Mouse (Mus musculus) subcutaneous adipose tissue, adult 2 months (tissue): ENCODE results near the gene Hist1h2bb. TPM values are rescaled to one million over a fixed set of nuclear protein-coding genes. Genes with fewer than 3 reads are reported as not detected.

Experiments
- polyA plus RNA-seq: library from polyadenylated mRNA; depleted of rRNA; stranded (reverse); fragments of >200 nt; gene quantifications from 2 replicates; pipeline ENCODE4 v1.2.3, GENCODE M21; 2012; ENCODE audit warnings: low replicate concordance; rRNA removed

Gene Hist1h2bb
- polyA plus RNA-seq, result 7.3 and 9.2 TPM in 2 replicates

GRCm38 (mm10) chr13:23746201-23747080, at the start of gene Hist1h2bb:
TSS of gene Hist1h2bb (plus strand) at chr13:23746734.

GRCm38 (mm10) chr13:23698300-23698693, 48.2 kb upstream of the Hist1h2bb start, which contains the start of gene Hist1h4c:
TSS of gene Hist1h4c (minus strand) at chr13:23698454.

DNA sequence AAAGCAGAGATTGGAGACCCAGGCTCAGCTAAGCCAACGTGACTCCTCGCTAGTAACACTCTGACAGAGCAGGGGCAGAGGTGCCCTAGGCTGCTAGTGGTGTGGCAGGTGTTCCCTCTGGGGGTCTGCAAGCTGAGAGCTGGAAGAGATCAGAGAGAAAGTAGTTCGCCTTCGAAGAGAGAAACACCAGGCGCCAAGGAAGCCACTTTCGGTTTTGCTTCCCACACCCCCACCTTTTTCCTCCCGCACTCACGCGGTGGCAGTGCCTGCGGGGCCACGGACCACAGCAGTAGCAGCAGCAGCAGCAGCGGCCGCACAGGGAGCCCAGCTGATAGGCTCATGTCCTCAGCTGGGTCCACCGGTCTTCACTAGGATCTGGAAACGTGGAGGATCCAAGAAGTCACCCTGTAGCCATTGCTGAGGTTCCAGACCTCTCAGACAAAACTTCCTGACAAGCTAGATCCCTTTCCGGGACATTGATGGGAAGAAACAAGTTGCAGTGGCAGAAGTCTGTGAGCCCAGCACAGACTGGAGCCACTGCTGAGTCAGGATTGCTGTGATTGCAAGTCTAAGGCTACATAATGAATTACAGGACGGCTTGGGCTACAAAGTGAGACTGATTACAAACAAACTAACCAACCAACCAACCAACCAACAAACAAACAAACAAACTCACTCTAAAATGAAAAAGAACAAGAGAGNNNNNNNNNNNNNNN, 36.0 kb upstream of the Hist1h2bb start, which contains the start of gene Hfe:
Gene Hfe, minus strand, starts transcription at position 481 of the 716 bp plus-strand sequence.

GRCm38 (mm10) chr13:23738677-23739068, 7.9 kb upstream of the Hist1h2bb start, which contains the start of gene Hist1h1c:
TSS of gene Hist1h1c (plus strand) at chr13:23738808.

GRCm38 (mm10) chr13:23745381-23746161, 963 bp upstream of the Hist1h2bb start, which contains the start of gene Hist1h3c:
TSS of gene Hist1h3c (minus strand) at chr13:23745602.

GRCm38 (mm10) chr13:23750839-23751477, 4.4 kb downstream of the Hist1h2bb start, which contains the start of gene Hist1h2ab:
TSS of gene Hist1h2ab (plus strand) at chr13:23751126.

GRCm38 (mm10) chr13:23752067-23752741, 5.7 kb downstream of the Hist1h2bb start, which contains the start of gene Hist1h3b:
TSS of gene Hist1h3b (plus strand) at chr13:23752267.

GRCm38 (mm10) chr13:23756790-23757189, 10.3 kb downstream of the Hist1h2bb start, which contains the start of gene Hist1h4b:
TSS of gene Hist1h4b (plus strand) at chr13:23757013.

DNA sequence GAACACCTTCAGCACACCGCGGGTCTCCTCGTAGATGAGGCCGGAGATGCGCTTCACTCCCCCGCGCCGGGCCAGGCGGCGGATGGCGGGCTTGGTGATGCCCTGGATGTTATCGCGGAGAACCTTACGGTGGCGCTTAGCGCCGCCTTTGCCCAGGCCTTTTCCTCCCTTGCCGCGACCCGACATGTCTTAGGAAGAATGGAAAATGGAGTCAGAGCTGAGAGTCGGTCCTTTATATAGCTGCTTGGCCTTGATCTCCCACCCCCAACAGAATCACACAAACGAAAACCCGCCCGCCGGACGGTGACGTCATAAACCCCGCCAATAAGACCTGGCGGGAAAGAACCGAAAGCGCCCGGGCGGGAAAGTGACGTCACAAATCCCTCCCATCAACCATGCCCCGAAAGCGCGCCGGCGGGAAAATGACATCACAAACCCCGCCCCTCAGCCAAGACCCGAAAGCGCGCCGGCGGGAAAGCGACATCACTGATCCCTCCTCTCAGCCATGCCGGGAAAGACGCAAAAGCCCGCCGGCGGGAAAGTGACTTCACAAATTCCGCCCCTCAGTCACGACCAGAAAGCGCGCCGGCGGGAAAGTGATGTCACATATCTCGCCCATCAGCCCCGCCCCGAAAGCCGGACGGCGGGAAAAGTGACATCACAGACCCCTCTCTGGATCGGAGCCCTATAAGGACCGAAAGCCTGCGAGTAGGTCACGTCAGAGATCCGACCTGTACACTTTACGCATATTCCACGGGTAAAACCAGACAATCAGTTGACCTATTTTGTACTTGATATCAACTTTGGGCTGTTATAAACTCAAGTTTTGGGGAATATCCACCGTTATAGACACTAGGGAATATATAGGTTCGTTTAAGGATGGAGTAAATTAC, 14.7 kb downstream of the Hist1h2bb start, which contains the start of gene Hist1h4a:
Gene Hist1h4a, minus strand, starts transcription at position 259 of the 893 bp plus-strand sequence.

GRCm38 (mm10) chr13:23761871-23762821, 15.6 kb downstream of the Hist1h2bb start, which contains the start of gene Hist1h3a:
TSS of gene Hist1h3a (minus strand) at chr13:23762386.

DNA sequence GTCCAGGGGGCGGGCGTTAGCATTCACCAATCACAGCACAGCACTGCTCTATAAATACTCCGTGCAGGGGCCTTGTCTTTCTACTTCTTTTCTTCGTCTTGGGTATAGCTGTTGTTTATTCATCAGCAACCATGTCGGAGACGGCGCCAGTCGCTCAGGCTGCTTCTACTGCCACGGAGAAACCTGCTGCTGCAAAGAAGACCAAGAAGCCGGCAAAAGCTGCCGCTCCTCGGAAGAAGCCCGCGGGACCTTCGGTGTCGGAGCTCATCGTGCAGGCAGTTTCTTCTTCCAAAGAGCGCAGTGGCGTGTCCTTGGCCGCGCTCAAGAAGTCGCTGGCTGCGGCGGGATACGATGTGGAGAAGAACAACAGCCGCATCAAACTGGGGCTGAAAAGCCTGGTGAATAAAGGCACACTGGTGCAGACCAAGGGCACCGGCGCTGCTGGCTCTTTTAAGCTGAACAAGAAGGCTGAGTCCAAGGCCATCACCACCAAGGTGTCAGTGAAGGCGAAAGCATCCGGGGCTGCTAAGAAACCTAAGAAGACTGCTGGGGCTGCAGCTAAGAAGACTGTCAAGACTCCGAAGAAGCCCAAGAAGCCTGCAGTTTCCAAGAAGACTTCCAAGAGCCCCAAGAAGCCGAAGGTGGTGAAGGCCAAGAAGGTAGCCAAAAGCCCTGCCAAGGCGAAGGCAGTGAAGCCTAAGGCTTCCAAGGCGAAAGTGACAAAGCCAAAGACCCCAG, 17.2 kb downstream of the Hist1h2bb start, which contains the start of gene Hist1h1a:
Gene Hist1h1a, plus strand, starts transcription at position 81 of the 738 bp plus-strand sequence.

GRCm38 (mm10) chr13:23769613-23770012, 23.1 kb downstream of the Hist1h2bb start, which contains the start of gene Trim38:
TSS of gene Trim38 (plus strand) at chr13:23769913.

Other genes starting within 250 kb of the Hist1h2bb start
- 57.5 and 141 TPM in 2 replicates for gene Hist1h4h, start 215.7 kb upstream of the Hist1h2bb start, polyA plus RNA-seq
- 3.5 and 114 TPM in 2 replicates for gene Hist1h2af, start 212.8 kb upstream of the Hist1h2bb start, polyA plus RNA-seq
- gene Hist1h3g, start 211.3 kb upstream of the Hist1h2bb start, polyA plus RNA-seq, result 1.4 and 14.2 TPM in 2 replicates
- 0.62 and 1.6 TPM in 2 replicates for gene Hist1h2bh, start 203.3 kb upstream of the Hist1h2bb start, polyA plus RNA-seq
- gene Hist1h3f, start 202.7 kb upstream of the Hist1h2bb start, polyA plus RNA-seq, result 2.2 and 3.5 TPM in 2 replicates
- 1.6 and 10.0 TPM in 2 replicates for gene Hist1h4f, start 195.1 kb upstream of the Hist1h2bb start, polyA plus RNA-seq
- gene Hist1h1d, start 193.5 kb upstream of the Hist1h2bb start, polyA plus RNA-seq, result 0.19 and 0.29 TPM in 2 replicates
- gene Hist1h3e, start 184.4 kb upstream of the Hist1h2bb start, polyA plus RNA-seq, result 4.3 and 14.6 TPM in 2 replicates
- gene Hist1h2ae, start 175.5 kb upstream of the Hist1h2bb start, polyA plus RNA-seq, result 0.97 and 6.5 TPM in 2 replicates
- 13.0 and 39.0 TPM in 2 replicates for gene Hist1h2bg, start 175.3 kb upstream of the Hist1h2bb start, polyA plus RNA-seq
- 7.1 TPM in 1 of 2 replicates, not detected in the other for gene Hist1h2bf, start 172.5 kb upstream of the Hist1h2bb start, polyA plus RNA-seq
- 1.2 and 2.4 TPM in 2 replicates for gene Hist1h2ad, start 172.4 kb upstream of the Hist1h2bb start, polyA plus RNA-seq
- gene Hist1h3d, start 171.0 kb upstream of the Hist1h2bb start, polyA plus RNA-seq, result 3.8 and 10.6 TPM in 2 replicates
- gene Hist1h4d, start 165.1 kb upstream of the Hist1h2bb start, polyA plus RNA-seq, result 3.8 and 10.8 TPM in 2 replicates
- 3.5 and 10.2 TPM in 2 replicates for gene Hist1h2be, start 125.6 kb upstream of the Hist1h2bb start, polyA plus RNA-seq
- 2.3 and 5.0 TPM in 2 replicates for gene Hist1h1e, start 124.2 kb upstream of the Hist1h2bb start, polyA plus RNA-seq
- 0.29 and 0.85 TPM in 2 replicates for gene Hist1h2ac, start 62.8 kb upstream of the Hist1h2bb start, polyA plus RNA-seq
- gene Hist1h2bc, start 62.5 kb upstream of the Hist1h2bb start, polyA plus RNA-seq, result 245 and 394 TPM in 2 replicates
- not detected in 2 replicates for gene Hist1h1t, start 50.9 kb upstream of the Hist1h2bb start, polyA plus RNA-seq
- 5.8 TPM in 2 replicates for gene Hist1h4c, start 48.3 kb upstream of the Hist1h2bb start, polyA plus RNA-seq
- gene Hfe, start 35.9 kb upstream of the Hist1h2bb start, polyA plus RNA-seq, result 45.6 and 144 TPM in 2 replicates
- 73.0 and 92.8 TPM in 2 replicates for gene Hist1h1c, start 7.9 kb upstream of the Hist1h2bb start, polyA plus RNA-seq
- 0.89 and 13.7 TPM in 2 replicates for gene Hist1h3c, start 1.1 kb upstream of the Hist1h2bb start, polyA plus RNA-seq
- gene Hist1h2ab, start 4.4 kb downstream of the Hist1h2bb start, polyA plus RNA-seq, result 1.4 and 13.7 TPM in 2 replicates
- gene Hist1h3b, start 5.5 kb downstream of the Hist1h2bb start, polyA plus RNA-seq, result 2.3 and 17.2 TPM in 2 replicates
- gene Hist1h4b, start 10.3 kb downstream of the Hist1h2bb start, polyA plus RNA-seq, result 7.7 TPM in 1 of 2 replicates, not detected in the other
- gene Hist1h4a, start 14.5 kb downstream of the Hist1h2bb start, polyA plus RNA-seq, result 7.6 and 9.8 TPM in 2 replicates
- 1.3 and 14.9 TPM in 2 replicates for gene Hist1h3a, start 15.7 kb downstream of the Hist1h2bb start, polyA plus RNA-seq
- 0.17 and 0.86 TPM in 2 replicates for gene Hist1h1a, start 16.9 kb downstream of the Hist1h2bb start, polyA plus RNA-seq
- gene Trim38, start 23.2 kb downstream of the Hist1h2bb start, polyA plus RNA-seq, result 0.24 TPM in 1 of 2 replicates, not detected in the other
- not detected in 2 replicates for gene Slc17a2, start 60.3 kb downstream of the Hist1h2bb start, polyA plus RNA-seq
- gene Slc17a3, start 92.7 kb downstream of the Hist1h2bb start, polyA plus RNA-seq, result not detected in 2 replicates
- gene Slc17a1, start 121.0 kb downstream of the Hist1h2bb start, polyA plus RNA-seq, result not detected in 2 replicates
- not detected in 2 replicates for gene Slc17a4, start 168.3 kb downstream of the Hist1h2bb start, polyA plus RNA-seq
- gene Hist1h2ba, start 187.4 kb downstream of the Hist1h2bb start, polyA plus RNA-seq, result not detected in 2 replicates
- gene Hist1h2aa, start 187.7 kb downstream of the Hist1h2bb start, polyA plus RNA-seq, result not detected in 2 replicates
- gene Scgn, start 244.5 kb downstream of the Hist1h2bb start, polyA plus RNA-seq, result not detected in 2 replicates